Mouse (Mus musculus) MEL-GATA-1-ER (cell line): ENCODE results near the gene Rptor.

Experiments used
- DNase-seq: peaks from one replicate; pipeline ENCODE4 v3.0.0-alpha.2; 2012; ENCODE audit warnings: low read depth; ENCODE audit errors: extremely low read depth

The Rptor gene

DNA sequence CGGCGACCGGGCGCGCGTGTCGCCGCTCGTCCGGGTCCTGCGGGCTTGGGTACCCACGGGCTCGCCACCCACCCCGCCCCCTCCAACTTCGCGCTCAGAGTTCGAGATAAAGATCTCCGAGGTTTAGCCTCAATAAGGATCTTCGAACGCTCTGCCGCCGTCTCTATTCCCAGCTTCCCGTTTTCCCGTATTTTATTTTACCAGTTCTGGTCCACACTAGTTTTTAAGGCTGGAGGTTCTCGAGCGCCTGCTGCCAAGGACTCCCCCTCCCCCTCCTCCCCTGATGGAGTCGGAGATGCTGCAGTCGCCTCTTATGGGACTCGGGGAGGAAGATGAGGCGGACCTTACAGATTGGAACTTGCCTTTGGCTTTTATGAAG is 811 bp downstream of the Rptor start:
- DNase-seq = no peak

DNA sequence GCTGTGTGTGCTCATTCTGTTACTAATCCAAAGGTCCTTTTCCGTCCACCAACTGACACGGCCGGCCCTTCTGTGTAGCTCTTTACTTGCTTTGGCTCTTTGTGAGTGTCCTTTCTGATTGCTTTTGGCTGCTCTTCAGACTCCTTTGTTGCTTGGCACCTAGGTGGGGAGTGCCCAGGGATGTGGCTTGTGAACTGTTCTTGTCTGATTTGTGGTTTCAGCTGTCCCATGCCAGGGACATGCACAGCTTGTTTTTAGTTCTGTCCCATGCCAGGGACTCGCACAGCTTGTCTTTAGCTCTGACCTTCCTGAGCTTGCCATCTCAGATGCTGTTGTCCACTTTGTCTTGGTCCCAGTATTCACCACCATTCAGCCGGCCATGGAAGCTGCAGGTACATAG is 4.8 kb downstream of the Rptor start:
- no peak for DNase-seq

DNA sequence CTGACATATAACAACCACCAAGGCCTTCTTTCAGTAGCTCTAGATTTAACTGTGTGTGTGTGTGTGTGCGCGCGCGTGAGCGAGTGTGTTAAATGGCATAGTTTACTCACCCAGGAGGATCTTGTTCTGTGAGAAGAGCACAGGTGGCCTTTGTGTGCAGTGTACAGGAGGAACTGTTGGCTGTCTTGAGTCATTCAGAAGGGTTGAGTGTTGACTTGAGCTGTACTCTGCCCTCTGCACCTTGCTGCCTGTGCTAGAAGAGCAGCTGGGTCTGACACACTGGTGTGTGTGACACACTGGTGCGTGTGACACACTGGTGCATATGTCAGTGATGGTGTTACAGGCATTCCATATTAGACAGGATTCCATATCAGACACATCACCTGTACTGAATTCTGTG is 8.8 kb downstream of the Rptor start:
- no peak for DNase-seq

DNA sequence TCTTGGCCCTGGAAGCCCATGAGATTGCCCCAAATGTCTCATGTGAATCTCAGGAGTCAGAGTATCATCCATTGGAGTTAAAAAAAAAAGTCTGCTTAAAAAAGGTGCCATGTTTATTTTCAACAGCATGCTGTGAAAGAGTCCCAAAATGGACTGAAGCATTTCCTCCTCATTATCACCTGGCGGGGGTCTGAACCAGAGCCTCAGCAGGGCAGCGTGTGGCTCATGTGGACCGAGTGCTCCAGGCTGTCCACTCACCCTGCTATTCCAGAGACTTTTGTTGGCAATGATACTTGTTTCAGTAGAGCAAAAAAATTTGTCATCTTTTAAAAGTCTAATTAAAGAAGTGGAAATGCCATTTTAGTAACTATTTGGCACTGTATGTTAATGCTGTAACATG is 9.5 kb downstream of the Rptor start:
- DNase-seq = no peak

DNA sequence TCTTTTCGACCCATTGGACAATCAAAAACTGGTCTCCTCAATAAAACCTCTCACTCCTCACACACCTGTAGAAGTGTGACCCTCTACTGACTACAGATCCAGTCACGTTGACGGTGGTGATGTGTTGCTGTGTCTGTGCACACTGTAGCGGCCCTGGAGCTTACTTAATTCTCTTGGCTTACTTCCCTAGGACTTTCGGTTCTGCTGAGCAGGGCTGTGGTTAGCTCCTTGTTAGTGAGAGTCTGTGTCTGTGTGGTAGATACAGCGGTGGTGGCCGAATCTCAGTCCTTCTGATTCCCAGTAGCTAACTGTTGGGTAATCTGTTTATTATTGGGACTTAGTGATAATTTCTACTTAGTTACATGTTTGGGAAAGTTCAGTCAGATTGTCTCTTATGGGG is 12.4 kb downstream of the Rptor start:
- DNase-seq = no peak

DNA sequence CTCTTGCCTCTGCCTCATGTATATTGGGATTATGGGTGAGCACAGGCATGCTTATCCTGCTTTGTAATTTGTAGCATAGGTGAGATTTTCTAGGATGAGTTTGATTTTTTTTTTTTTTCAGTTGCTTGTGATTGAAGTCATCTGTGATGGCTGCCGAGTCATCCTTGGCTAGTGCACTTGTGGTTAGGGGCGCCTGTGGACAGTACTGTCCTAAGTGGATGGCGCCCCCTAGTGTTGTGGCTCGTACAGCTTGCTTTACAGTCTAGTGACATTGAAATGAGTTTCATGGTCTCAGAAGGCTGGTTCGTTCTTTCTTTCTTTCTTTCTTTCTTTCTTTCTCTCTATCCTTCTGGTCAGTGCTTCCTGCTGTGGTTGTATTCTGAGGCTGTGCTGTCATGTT is 16.1 kb downstream of the Rptor start:
- DNase-seq = peak; percentile 2

DNA sequence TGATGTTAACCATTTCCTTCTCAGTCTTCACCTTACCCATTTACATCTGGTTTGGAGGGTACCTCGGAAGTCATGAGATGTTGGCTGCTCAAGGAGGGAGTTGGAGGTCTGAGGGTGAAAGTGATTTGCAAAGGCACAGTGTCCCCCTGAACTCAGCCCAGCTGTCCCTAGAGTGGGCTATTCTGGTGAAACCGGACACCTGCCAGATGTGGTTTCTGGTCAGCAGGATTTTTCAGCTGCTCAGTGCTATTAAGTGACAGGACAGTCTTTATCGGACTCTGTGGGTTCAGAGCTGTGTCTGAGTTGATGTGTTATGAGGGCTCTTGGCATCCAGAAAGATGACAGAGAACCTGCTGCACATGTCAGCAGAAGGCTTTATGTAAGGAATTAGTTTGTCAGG is 18.6 kb downstream of the Rptor start:
- no peak for DNase-seq

DNA sequence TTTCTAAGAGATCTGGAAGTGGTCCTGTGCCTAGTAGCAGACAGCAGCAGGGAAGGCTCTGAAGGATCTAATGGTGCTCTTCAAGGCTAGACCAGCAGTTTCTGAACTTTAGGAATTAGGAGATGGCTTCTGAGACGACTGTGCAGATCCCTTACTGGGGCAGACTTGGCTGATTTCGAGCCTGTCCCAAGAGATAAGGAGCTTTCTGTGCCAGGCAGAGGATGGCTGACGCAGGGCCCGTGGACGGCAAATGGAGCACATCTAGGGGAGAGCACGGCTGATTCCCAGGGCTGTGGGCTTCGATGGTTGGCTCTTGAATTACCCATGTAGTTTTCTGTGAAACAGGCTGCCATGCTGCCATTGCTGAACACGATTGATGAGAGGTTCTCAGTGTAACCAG is 21.1 kb downstream of the Rptor start:
- no peak for DNase-seq

DNA sequence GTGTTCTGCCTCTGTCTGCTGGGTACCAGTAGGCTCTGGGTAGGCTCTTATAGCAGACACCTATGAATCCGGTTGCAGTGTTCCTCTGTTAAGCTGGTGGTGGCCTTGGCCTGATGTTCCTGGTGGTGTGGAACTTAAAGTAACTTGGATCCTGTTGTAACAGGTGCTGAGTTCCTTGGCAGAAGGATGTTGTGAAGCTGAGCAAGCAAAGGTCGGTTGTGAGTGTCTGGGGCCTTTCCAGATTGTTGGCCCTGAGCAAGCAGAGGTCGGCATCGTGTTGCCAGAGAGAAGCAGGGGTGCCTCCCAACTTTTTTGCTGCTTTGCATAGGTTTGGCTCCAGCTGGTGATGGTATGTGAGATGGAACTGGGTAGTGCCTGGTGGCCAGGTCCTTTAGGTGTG is 21.7 kb downstream of the Rptor start:
- DNase-seq = no peak

DNA sequence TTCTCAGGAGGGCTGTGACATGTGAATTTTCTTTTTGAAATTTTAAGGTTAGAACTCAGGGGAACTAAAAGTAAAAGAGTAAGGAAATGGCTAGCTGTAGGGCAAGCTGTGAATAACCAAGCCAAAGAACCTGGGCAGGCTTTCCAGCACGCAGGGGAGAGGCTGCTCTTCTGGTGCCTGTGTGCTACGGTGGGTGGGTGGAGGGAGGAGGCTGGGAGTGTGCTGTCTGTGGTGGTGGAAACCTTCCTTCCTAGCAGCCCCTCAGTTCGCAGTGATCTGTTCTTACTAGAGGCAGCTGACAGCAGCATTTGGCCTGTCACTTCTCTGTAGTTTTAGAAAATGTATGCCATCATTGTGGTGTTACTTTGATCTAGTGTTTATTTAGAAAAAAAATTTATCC is 22.2 kb downstream of the Rptor start:
- no peak for DNase-seq

DNA sequence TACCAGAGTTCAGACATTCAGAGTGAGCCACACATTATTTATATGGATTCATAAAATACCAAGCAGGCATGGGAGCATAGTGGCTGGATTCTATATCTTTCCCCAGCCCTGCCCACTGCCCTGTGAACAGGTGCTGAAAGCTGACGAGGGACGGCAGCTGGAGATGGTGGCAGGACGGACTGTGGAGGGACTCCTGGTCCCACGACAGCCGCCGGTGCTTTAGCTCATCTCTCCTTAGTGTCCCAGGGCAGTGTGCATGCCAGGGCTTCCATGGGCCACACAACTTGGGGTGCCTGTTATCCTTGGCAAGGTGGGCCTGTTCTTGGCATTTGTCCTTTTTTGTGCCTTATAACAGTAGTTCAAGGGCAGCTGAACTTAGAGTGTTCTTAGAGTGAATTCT is 22.8 kb downstream of the Rptor start:
- DNase-seq = no peak

DNA sequence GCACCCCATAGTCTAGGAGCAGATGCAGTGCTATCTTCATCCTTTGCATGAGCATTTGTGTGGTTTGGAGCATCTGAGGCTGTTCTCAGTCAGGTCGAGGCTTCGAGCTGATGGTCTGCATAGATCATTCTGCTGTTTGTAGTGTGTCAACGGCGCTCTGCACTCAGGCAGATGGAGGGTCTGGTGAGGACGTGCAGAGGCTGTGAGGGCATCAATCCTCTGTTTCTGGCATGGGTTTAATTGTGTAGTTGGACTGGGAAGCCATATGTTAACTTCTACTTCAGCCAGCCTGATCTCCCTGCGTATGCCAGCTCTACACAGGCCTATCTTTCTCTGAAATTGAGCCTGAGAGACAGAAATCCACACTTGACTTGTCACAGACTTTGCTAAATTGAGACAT is 23.2 kb downstream of the Rptor start:
- no peak for DNase-seq

DNA sequence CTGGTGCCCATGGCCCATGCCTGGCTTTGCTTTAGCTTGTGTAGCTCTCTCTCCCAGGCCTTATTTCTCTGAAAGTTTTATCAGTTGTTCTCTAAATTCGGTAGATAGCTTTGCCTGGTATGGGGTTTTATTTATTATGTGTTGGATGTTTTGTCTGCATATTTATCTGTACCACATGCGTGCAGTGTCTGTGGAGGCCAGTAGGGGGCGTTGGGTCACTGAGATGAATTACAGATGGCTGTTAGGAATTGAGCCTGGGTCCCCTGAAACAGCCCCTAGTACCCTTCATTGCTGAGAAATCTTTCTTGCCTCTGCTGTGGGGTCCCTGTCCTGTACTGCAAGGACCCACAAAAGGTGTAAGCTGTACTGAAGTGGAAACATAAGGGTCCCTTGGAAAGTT is 24.5 kb downstream of the Rptor start:
- no peak for DNase-seq

DNA sequence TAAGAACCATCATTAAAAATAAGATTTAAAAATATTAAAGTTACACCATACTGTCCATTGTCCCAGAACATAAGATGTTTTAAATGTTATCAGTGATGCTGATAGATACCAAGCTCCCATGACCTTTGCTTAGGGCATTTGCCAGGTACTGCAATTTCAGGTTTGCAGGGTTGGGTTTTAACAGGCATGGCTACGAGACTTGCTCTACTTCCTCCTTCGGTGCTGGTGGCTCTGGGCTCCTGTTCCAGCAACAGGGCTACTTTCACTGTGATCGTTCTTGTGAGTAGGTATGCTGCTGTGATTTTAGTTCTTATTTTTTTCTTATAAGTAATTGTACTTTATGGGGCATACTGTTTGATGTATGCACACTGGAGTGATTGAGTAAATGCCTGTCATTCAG is 26.4 kb downstream of the Rptor start:
- no peak for DNase-seq

DNA sequence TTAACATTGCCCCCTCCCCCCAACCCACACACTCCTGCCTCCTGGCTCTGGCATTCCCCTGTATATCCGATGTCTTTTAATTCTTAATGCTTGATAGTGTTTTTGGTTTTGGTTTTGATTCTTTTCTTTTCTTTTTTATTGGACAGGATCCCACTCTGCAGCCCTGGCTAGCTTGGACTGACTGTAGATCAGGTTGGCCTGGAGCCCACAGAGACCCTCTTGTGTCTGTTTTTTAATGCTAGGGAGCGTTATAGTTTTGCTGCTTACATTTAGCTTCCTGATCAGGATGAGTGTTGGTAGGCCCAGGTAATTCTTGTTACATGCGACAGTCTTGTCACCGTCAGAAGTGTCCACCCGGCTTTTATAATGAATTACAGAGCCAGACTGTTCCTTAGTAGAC is 27.6 kb downstream of the Rptor start:
- no peak for DNase-seq

DNA sequence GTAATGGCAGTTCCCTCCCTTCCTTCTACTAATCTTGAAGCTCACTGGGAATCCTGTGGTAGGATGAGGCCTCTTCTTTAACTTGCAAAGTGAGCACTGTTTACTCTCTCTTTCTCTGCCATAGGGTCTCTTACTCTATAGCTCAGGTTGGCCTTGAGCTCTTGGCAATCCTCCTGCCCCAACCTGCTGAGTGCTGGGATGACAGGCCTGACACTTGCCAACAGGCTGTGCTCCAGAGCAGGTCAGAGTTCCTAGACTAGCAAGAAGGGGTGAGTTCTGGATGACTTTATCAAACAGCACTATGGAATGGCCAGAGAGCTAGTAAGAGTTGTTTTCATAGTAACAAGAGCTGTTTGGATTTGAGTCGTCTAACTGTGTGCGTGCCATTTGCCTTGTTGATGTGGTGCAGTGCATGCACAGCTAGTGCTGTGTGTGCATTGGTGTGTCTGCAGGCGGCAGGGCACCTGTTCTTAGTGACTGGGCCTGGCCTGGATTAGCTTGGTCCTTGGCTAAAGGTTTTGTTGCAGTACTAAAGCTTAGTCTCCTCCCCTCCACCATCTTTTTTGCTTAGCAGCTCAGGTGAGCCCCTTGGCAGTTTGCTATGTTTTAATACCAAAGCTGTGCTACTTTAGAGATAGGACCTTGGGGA is 28.6 kb downstream of the Rptor start:
- DNase-seq = no peak

DNA sequence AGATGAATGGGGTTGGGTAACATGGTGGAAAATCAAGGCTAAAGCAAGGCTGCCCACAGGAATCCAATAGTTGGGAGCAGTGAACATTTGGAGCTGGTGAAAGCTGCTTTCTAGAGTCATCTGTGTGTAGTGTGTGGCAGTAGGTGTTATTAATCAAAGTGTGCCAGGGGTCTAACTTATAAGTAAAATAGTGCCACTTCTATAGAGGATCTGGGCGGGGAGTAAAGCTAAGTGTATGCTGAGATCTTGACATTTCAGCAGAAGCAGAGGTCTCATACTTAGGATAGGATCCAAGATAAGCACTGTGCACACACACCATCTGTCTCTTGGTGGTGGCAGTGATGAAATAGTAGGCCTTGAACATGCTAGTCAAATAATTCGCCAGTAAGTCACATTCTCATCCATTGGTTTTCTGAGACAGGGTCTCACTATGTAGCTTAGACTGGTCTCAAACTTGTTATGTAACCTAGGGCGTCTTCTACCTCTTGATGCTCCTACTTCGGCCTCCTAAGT is 33.7 kb downstream of the Rptor start:
- no peak for DNase-seq

DNA sequence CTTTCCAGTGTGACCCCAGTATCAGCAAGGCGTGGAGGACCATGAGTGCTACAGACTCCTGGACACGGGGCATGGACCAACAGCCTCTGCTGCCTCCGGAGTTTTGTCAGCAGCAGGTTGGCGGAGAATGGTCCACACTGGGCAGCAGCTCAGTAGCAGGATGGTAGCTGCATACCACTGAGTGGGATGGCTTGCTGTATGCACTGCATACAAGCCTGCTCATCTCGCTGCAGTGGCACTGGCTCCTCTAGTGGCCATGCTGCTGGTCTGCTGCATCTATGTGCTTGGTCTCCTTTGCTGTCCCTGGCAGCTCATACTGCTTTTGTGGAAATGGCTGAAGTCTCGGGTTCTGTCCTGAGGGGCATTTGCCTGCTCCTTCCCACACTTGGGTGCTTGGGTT is 34.8 kb downstream of the Rptor start:
- DNase-seq = no peak

DNA sequence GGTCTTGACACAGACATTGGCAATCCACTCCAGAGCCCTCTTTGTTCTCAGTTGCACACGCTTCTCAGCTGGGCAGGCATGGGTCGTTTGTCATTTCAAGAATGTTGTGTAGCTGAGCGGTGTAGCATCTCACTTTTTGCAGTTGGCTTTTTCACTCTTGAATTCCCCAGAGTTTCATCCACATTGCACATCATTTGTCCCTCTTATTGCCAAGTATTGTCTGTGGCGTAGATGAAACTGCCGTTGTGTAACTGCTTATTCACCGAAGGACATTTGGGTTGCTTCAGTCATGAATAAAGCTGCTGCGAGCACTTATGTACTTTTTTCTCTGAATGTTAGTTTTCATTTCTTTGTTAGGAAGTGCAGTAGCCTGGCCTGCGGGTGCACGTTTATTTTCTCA is 37.8 kb downstream of the Rptor start:
- DNase-seq = no peak

DNA sequence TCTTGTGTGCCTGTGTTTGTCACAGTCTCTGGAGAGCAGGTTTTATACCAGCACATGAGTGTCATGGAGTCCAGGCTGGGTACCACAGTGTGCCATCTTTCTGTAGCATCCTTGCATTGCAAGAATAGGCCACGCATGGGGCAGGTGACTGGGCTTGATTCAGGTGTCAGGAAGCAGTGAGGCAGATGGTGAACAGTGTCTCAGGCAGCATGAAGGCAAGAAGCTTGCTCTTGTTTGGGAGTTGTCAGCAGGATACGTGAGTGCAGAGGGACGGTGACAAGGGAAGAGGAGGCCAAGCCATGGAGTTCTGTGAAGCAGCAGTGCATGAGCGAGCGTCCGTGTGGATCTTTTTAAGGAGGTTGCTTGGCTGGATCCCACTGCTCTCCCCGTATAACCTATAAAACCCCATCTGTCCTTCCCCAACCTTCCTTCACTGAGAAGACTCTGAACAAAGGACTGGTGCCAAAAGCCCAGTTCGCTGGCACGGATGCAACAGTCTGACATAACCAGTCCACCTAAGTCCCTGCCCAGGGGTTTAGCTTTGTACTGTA is 39.2 kb downstream of the Rptor start:
- no peak for DNase-seq

DNA sequence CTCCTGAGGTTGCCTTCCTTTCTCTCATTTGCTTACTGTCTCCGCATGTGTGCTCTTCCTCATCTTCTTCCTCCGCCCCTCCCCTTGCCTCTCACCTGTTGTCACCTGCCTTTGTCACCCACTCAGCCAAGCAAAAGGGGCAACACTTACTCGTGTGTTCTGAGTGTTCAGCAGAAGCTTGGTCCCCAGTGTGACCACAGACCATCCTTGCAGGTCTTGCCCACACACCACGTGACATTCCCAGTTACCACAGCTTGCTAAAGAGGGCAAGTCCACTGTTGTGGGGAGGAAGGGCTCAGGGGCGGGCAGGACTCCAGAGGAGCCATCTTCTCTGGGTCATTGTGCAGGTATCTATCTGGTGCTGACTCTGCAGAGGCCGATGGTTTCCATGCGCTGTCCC is 40.6 kb downstream of the Rptor start:
- no peak for DNase-seq

DNA sequence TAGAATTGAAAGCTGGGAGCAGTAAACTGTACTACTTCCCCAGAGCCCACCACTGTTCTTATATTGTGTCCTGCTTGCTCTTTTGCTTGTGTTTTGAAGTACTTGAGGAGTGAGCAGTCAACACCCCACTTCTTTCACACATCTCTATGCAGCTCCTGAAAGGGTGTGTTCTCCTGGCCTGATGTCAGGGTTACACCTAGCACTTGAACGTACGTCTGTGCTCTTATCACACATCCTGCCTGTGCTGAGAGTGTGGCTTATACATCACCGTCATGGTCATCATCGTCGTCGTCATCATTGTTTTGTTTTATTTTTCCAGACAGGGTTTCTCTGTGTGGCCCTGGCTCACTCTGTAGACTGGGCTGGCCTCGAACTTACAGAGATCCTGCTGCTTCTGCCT is 41.4 kb downstream of the Rptor start:
- DNase-seq = no peak

DNA sequence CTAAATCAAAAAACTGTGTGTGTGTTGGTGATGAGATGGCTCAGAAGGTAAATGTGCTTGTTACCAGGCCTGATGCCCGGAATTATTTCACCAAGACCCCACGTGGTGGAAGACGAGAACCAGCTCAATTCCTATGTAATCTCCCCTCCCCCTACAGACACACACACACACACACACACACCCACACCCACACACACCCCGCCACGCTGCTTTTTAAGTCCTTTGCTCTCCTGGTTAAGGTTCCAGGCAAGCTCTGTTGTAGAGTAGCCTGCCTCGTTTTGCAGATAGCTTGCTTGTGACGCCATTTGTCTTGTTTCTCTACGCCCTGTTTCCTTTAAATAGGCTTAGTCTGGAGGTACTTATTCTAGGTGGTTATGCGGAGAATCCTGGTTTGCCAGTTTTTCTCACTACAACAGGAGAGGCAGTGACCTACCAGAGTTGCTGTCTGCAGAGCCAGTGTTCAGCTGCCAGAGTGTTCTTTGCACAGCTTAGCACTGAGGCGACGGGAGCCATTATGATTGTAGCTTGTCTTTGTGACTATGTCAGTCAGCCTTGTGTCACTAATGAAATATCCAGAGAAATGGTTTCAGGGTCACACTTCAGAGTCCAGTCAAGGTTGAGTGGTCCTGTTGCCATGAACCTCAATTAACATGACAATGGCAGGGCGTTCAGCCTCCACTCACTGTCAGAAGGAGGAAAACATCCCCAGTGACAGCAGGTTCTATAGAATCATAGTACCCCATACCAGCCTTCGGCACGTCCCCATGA is 42.1 kb downstream of the Rptor start:
- DNase-seq = no peak
